Mouse (Mus musculus) erythroid progenitor cell, adult 5-6 weeks (primary cell): ENCODE results near the gene Thap8. TPM values are rescaled to one million over a fixed set of nuclear protein-coding genes. Genes with fewer than 3 reads are reported as not detected.

Experiments
- ATAC-seq: replicated peaks from 2 replicates; pipeline ENCODE4 v1.8.0; 2016; ENCODE audit warnings: moderate number of reproducible peaks, mild to moderate bottlenecking, moderate TSS enrichment, inconsistent platforms; ENCODE audit not compliant: poor library complexity, low FRiP score, severe bottlenecking
- total RNA-seq, 2 experiments: library from RNA; stranded (forward) in 1 of 2; stranded (reverse) in 1 of 2; fragments of 150-400 nt in 1 of 2; fragments of 186-747, 209-891 nt in 1 of 2; gene quantifications; 2 replicates each; pipeline versions ENCODE4 v1.2.3 to v1.2.4; 2015 to 2017; ENCODE audit warnings: low replicate concordance in 2 of 2

Gene Thap8
- total RNA-seq, 2 experiments from 2014 or later: not detected

GRCm38 (mm10) chr7:30336384-30336783 is 56.5 kb downstream of the Thap8 start:
- ATAC-seq: no peak

GRCm38 (mm10) chr7:30339432-30340109 is 59.7 kb downstream of the Thap8 start:
- no peak for ATAC-seq

Other genes with a start within 250 kb of the Thap8 start
- gene Zfp14, start 228.7 kb upstream of the Thap8 start, total RNA-seq (2015; ENCODE audit: low replicate concordance): 1.1 TPM in 1 of 2 replicates, not detected in the other
- gene Zfp14, start 228.7 kb upstream of the Thap8 start, total RNA-seq (2017; ENCODE audit: low replicate concordance): 0.39 TPM in 1 of 2 replicates, not detected in the other
- 0.84 and 4.0 TPM in 2 replicates for gene Zfp82, start 207.2 kb upstream of the Thap8 start, total RNA-seq (2015; ENCODE audit: low replicate concordance)
- 0.64 and 2.4 TPM in 2 replicates for gene Zfp82, start 207.2 kb upstream of the Thap8 start, total RNA-seq (2017; ENCODE audit: low replicate concordance)
- gene Gm26920, start 189.7 kb upstream of the Thap8 start, total RNA-seq (2015; ENCODE audit: low replicate concordance): not detected in 2 replicates
- not detected in 2 replicates for gene Gm26920, start 189.7 kb upstream of the Thap8 start, total RNA-seq (2017; ENCODE audit: low replicate concordance)
- 2.1 and 2.5 TPM in 2 replicates for gene Zfp566, start 189.6 kb upstream of the Thap8 start, total RNA-seq (2015; ENCODE audit: low replicate concordance)
- gene Zfp566, start 189.6 kb upstream of the Thap8 start, total RNA-seq (2017; ENCODE audit: low replicate concordance): not detected in 2 replicates
- gene Zfp260, start 185.3 kb upstream of the Thap8 start, total RNA-seq (2015; ENCODE audit: low replicate concordance): 16.2 and 26.8 TPM in 2 replicates
- gene Zfp260, start 185.3 kb upstream of the Thap8 start, total RNA-seq (2017; ENCODE audit: low replicate concordance): 2.7 and 3.0 TPM in 2 replicates
- 5.4 and 7.9 TPM in 2 replicates for gene Zfp382, start 158.2 kb upstream of the Thap8 start, total RNA-seq (2015; ENCODE audit: low replicate concordance)
- gene Zfp382, start 158.2 kb upstream of the Thap8 start, total RNA-seq (2017; ENCODE audit: low replicate concordance): 4.0 and 6.0 TPM in 2 replicates
- 21.3 and 48.2 TPM in 2 replicates for gene Zfp146, start 110.3 kb upstream of the Thap8 start, total RNA-seq (2015; ENCODE audit: low replicate concordance)
- 33.2 and 35.6 TPM in 2 replicates for gene Zfp146, start 110.3 kb upstream of the Thap8 start, total RNA-seq (2017; ENCODE audit: low replicate concordance)
- gene Cox7a1, start 96.0 kb upstream of the Thap8 start, total RNA-seq (2015; ENCODE audit: low replicate concordance): not detected in 2 replicates
- gene Cox7a1, start 96.0 kb upstream of the Thap8 start, total RNA-seq (2017; ENCODE audit: low replicate concordance): not detected in 2 replicates
- gene Capns1, start 81.3 kb upstream of the Thap8 start, total RNA-seq (2015; ENCODE audit: low replicate concordance): 161 and 183 TPM in 2 replicates
- gene Capns1, start 81.3 kb upstream of the Thap8 start, total RNA-seq (2017; ENCODE audit: low replicate concordance): 48.6 and 66.3 TPM in 2 replicates
- 18.4 and 35.0 TPM in 2 replicates for gene Polr2i, start 48.1 kb upstream of the Thap8 start, total RNA-seq (2015; ENCODE audit: low replicate concordance)
- gene Polr2i, start 48.1 kb upstream of the Thap8 start, total RNA-seq (2017; ENCODE audit: low replicate concordance): 0.76 and 26.8 TPM in 2 replicates
- 10.9 and 33.9 TPM in 2 replicates for gene Tbcb, start 47.8 kb upstream of the Thap8 start, total RNA-seq (2015; ENCODE audit: low replicate concordance)
- gene Tbcb, start 47.8 kb upstream of the Thap8 start, total RNA-seq (2017; ENCODE audit: low replicate concordance): 15.0 and 29.7 TPM in 2 replicates
- not detected in 2 replicates for gene Ovol3, start 44.4 kb upstream of the Thap8 start, total RNA-seq (2015; ENCODE audit: low replicate concordance)
- not detected in 2 replicates for gene Ovol3, start 44.4 kb upstream of the Thap8 start, total RNA-seq (2017; ENCODE audit: low replicate concordance)
- gene Wdr62, start 325 bp downstream of the Thap8 start, total RNA-seq (2015; ENCODE audit: low replicate concordance): 42.8 and 71.4 TPM in 2 replicates
- 26.2 and 31.1 TPM in 2 replicates for gene Wdr62, start 325 bp downstream of the Thap8 start, total RNA-seq (2017; ENCODE audit: low replicate concordance)
- gene Clip3, start 11.6 kb downstream of the Thap8 start, total RNA-seq (2015; ENCODE audit: low replicate concordance): not detected in 2 replicates
- gene Clip3, start 11.6 kb downstream of the Thap8 start, total RNA-seq (2017; ENCODE audit: low replicate concordance): not detected in 2 replicates
- gene Alkbh6, start 28.6 kb downstream of the Thap8 start, total RNA-seq (2015; ENCODE audit: low replicate concordance): 2.5 and 11.3 TPM in 2 replicates
- 4.2 TPM in 1 of 2 replicates, not detected in the other for gene Alkbh6, start 28.6 kb downstream of the Thap8 start, total RNA-seq (2017; ENCODE audit: low replicate concordance)
- not detected in 2 replicates for gene Syne4, start 34.7 kb downstream of the Thap8 start, total RNA-seq (2015; ENCODE audit: low replicate concordance)
- gene Syne4, start 34.7 kb downstream of the Thap8 start, total RNA-seq (2017; ENCODE audit: low replicate concordance): not detected in 2 replicates
- gene E130208F15Rik, start 41.6 kb downstream of the Thap8 start, total RNA-seq (2015; ENCODE audit: low replicate concordance): not detected in 2 replicates
- gene E130208F15Rik, start 41.6 kb downstream of the Thap8 start, total RNA-seq (2017; ENCODE audit: low replicate concordance): 0.39 TPM in 1 of 2 replicates, not detected in the other
- 2.5 TPM in 1 of 2 replicates, not detected in the other for gene Sdhaf1, start 43.8 kb downstream of the Thap8 start, total RNA-seq (2015; ENCODE audit: low replicate concordance)
- gene Sdhaf1, start 43.8 kb downstream of the Thap8 start, total RNA-seq (2017; ENCODE audit: low replicate concordance): 0.45 and 0.64 TPM in 2 replicates
- not detected in 2 replicates for gene Lrfn3, start 82.7 kb downstream of the Thap8 start, total RNA-seq (2015; ENCODE audit: low replicate concordance)
- not detected in 2 replicates for gene Lrfn3, start 82.7 kb downstream of the Thap8 start, total RNA-seq (2017; ENCODE audit: low replicate concordance)
- gene Tyrobp, start 133.7 kb downstream of the Thap8 start, total RNA-seq (2015; ENCODE audit: low replicate concordance): 243 and 282 TPM in 2 replicates
- gene Tyrobp, start 133.7 kb downstream of the Thap8 start, total RNA-seq (2017; ENCODE audit: low replicate concordance): 60.1 and 77.1 TPM in 2 replicates
- gene Hcst, start 139.8 kb downstream of the Thap8 start, total RNA-seq (2015; ENCODE audit: low replicate concordance): 3.6 and 18.0 TPM in 2 replicates
- 4.1 TPM in 1 of 2 replicates, not detected in the other for gene Hcst, start 139.8 kb downstream of the Thap8 start, total RNA-seq (2017; ENCODE audit: low replicate concordance)
- 7.2 and 20.1 TPM in 2 replicates for gene Nfkbid, start 141.6 kb downstream of the Thap8 start, total RNA-seq (2015; ENCODE audit: low replicate concordance)
- 2.6 and 4.1 TPM in 2 replicates for gene Nfkbid, start 141.6 kb downstream of the Thap8 start, total RNA-seq (2017; ENCODE audit: low replicate concordance)
- not detected in 2 replicates for gene Aplp1, start 165.4 kb downstream of the Thap8 start, total RNA-seq (2015; ENCODE audit: low replicate concordance)
- not detected in 2 replicates for gene Aplp1, start 165.4 kb downstream of the Thap8 start, total RNA-seq (2017; ENCODE audit: low replicate concordance)
- not detected in 2 replicates for gene Kirrel2, start 177.6 kb downstream of the Thap8 start, total RNA-seq (2015; ENCODE audit: low replicate concordance)
- gene Kirrel2, start 177.6 kb downstream of the Thap8 start, total RNA-seq (2017; ENCODE audit: low replicate concordance): not detected in 2 replicates
- not detected in 2 replicates for gene Nphs1, start 178.2 kb downstream of the Thap8 start, total RNA-seq (2015; ENCODE audit: low replicate concordance)
- 1.2 TPM in 1 of 2 replicates, not detected in the other for gene Nphs1, start 178.2 kb downstream of the Thap8 start, total RNA-seq (2017; ENCODE audit: low replicate concordance)
- gene Prodh2, start 213.5 kb downstream of the Thap8 start, total RNA-seq (2015; ENCODE audit: low replicate concordance): not detected in 2 replicates
- not detected in 2 replicates for gene Prodh2, start 213.5 kb downstream of the Thap8 start, total RNA-seq (2017; ENCODE audit: low replicate concordance)